Mouse (Mus musculus): ENCODE results near the gene Arpc3. TPM values are rescaled to one million over a fixed set of nuclear protein-coding genes. Genes with fewer than 3 reads are reported as not detected.
A peak's percentile ranks its signal among the peaks of the same experiment; 100 is the strongest.

Arpc3 gene
- total RNA-seq (2017), result 945 to 1,364 TPM (median 1,320 TPM) in 3 replicates

GRCm38 (mm10) chr5:122391786-122392180, at the start of gene Arpc3:
Arpc3 (plus strand) TSS chr5:122391878.
- peak; percentile 91 for ATAC-seq (replicated peaks; ENCODE audit: insufficient number of reproducible peaks, low FRiP score, low TSS enrichment, poor library complexity, severe bottlenecking)

- no peak for ATAC-seq (replicated peaks; ENCODE audit: insufficient number of reproducible peaks, low FRiP score, low TSS enrichment, poor library complexity, severe bottlenecking)
These were observed 48.8 kb upstream of the Arpc3 start for GRCm38 (mm10) chr5:122342874-122343273.

- ATAC-seq (replicated peaks; ENCODE audit: insufficient number of reproducible peaks, low FRiP score, low TSS enrichment, poor library complexity, severe bottlenecking), result peak; percentile 90
These were observed 47.9 kb upstream of the Arpc3 start for GRCm38 (mm10) chr5:122343768-122344167.

- ATAC-seq (replicated peaks; ENCODE audit: insufficient number of reproducible peaks, low FRiP score, low TSS enrichment, poor library complexity, severe bottlenecking), result peak; percentile 58
These were observed 47.4 kb upstream of the Arpc3 start for GRCm38 (mm10) chr5:122344260-122344659.

GRCm38 (mm10) chr5:122345777-122346176, 45.9 kb upstream of the Arpc3 start:
- no peak for ATAC-seq (replicated peaks; ENCODE audit: insufficient number of reproducible peaks, low FRiP score, low TSS enrichment, poor library complexity, severe bottlenecking)

- peak; percentile 98 for ATAC-seq (replicated peaks; ENCODE audit: insufficient number of reproducible peaks, low FRiP score, low TSS enrichment, poor library complexity, severe bottlenecking)
These were observed 37.7 kb upstream of the Arpc3 start, which contains the start of the genes Rad9b and Vps29 for GRCm38 (mm10) chr5:122353807-122354491. Rad9b (minus strand) TSS chr5:122354233. Vps29 (plus strand) TSS chr5:122354369.

- peak; percentile 7; the same call in 1 of the 2 replicates for ATAC-seq (replicated peaks; ENCODE audit: insufficient number of reproducible peaks, low FRiP score, low TSS enrichment, poor library complexity, severe bottlenecking)
These were observed 37.1 kb upstream of the Arpc3 start for GRCm38 (mm10) chr5:122354492-122355067.

- peak; percentile 43 for ATAC-seq (replicated peaks; ENCODE audit: insufficient number of reproducible peaks, low FRiP score, low TSS enrichment, poor library complexity, severe bottlenecking)
These were observed 20.0 kb upstream of the Arpc3 start, which contains the start of gene Gpn3 for GRCm38 (mm10) chr5:122371591-122372191. Gpn3 (plus strand) TSS chr5:122371876.

- peak; percentile 98 for ATAC-seq (replicated peaks; ENCODE audit: insufficient number of reproducible peaks, low FRiP score, low TSS enrichment, poor library complexity, severe bottlenecking)
These were observed 19.4 kb upstream of the Arpc3 start, which contains the start of gene Fam216a for GRCm38 (mm10) chr5:122372192-122372769. Fam216a (minus strand) TSS chr5:122372364.

GRCm38 (mm10) chr5:122372878-122373277, 18.8 kb upstream of the Arpc3 start:
- ATAC-seq (replicated peaks; ENCODE audit: insufficient number of reproducible peaks, low FRiP score, low TSS enrichment, poor library complexity, severe bottlenecking), result no peak

GRCm38 (mm10) chr5:122377101-122377833, 14.4 kb upstream of the Arpc3 start:
- ATAC-seq (replicated peaks; ENCODE audit: insufficient number of reproducible peaks, low FRiP score, low TSS enrichment, poor library complexity, severe bottlenecking), result no peak

- ATAC-seq (replicated peaks; ENCODE audit: insufficient number of reproducible peaks, low FRiP score, low TSS enrichment, poor library complexity, severe bottlenecking), result no peak
These were observed 13.5 kb upstream of the Arpc3 start for GRCm38 (mm10) chr5:122378171-122378570.

GRCm38 (mm10) chr5:122379374-122380155, 12.1 kb upstream of the Arpc3 start:
- ATAC-seq (replicated peaks; ENCODE audit: insufficient number of reproducible peaks, low FRiP score, low TSS enrichment, poor library complexity, severe bottlenecking), result peak; percentile 95

GRCm38 (mm10) chr5:122390006-122390405, 1.7 kb upstream of the Arpc3 start:
- ATAC-seq (replicated peaks; ENCODE audit: insufficient number of reproducible peaks, low FRiP score, low TSS enrichment, poor library complexity, severe bottlenecking), result no peak

GRCm38 (mm10) chr5:122390671-122391070, 1.0 kb upstream of the Arpc3 start:
- ATAC-seq (replicated peaks; ENCODE audit: insufficient number of reproducible peaks, low FRiP score, low TSS enrichment, poor library complexity, severe bottlenecking), result no peak

- ATAC-seq (replicated peaks; ENCODE audit: insufficient number of reproducible peaks, low FRiP score, low TSS enrichment, poor library complexity, severe bottlenecking), result no peak
These were observed 396 bp upstream of the Arpc3 start for GRCm38 (mm10) chr5:122391178-122391785.

GRCm38 (mm10) chr5:122392227-122393004, 738 bp downstream of the Arpc3 start:
- ATAC-seq (replicated peaks; ENCODE audit: insufficient number of reproducible peaks, low FRiP score, low TSS enrichment, poor library complexity, severe bottlenecking), result peak; percentile 20
